Mouse (Mus musculus) urinary bladder, postnatal 10 days (tissue): Measurements from ENCODE around the gene Plin2.
"Not testable (repeated sequence)": the region's sequence is repeated elsewhere in the genome, so short reads cannot be mapped to it uniquely, and the experiment has no call there.

Source experiments
- DNase-seq: peaks from one replicate; pipeline ENCODE4 v3.0.0; 2022; ENCODE audit warnings: low spot score

Plin2 gene

DNA sequence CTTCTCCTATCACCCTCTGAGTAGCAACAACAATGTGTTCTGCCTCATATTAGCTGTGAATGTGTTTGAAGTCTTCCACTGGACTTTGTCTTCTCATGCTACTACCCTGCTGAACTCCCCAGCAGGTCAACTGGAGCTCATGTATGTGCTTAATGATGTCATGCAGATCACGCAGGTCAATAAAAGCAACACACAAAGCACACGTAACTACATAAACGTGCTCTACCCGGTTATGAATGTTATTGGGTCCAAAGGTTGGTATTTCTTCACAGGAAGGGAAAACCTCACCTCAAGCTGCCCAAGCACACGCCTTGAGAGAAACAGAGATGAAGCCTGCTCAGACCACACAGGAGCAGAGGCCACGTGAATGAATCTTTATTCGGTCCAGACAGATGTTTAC, 43.4 kb downstream of the Plin2 start:
- DNase-seq: not testable (repeated sequence)

DNA sequence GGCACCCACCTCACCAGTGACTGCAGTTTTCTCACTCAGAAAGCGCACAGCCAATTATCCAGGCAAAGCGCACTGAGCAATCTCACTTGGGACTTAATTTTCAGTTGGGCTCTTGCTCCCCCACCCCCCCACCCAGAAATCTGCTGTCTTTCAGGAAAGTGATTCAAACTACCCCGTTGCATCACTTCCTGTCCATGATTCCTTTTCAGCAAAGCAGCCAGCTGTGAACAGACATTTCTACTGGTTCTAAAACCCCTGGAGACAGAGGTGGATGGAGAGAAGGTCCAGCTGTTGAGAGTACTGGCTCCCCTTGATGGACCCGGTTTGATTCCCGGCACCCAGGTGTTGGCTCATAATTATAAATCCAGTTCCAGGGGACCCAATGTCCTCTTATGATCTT, 44.4 kb downstream of the Plin2 start:
- no peak for DNase-seq

DNA sequence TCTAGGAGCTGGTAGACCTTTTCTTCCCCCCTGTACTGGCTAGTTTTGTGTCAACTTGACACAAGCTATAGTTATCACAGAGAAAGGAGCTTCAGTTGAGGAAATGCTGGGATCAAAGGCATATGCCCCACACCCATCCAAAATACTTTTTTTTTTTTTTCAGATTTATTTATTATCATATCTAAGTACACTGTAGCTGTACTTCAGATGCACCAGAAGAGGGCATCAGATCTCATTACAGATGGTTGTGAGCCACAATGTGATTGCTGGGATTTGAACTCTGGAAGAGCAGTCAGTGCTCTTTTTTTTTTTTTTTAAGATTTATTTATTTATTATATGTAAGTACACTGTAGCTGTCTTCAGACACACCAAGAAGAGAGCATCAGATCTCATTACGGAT, 47.3 kb downstream of the Plin2 start:
- not testable (repeated sequence) for DNase-seq

DNA sequence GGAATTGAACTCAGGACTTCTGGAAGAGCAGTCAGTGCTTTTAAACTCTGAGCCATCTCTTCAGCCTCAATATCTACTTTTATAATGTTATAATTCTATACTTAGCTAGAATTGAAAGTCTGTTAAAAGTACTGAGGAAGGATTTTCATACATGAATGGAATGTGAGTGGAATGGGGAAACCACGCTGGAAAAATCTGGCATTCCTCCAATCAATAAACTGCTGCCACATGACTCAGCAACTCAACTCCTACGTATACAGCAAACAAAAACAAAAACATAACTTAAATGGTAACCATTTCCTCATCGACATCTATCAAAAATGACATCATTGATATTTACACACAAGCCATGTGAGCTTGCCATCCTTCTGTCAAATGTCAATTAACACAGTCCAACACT, 47.7 kb downstream of the Plin2 start:
- DNase-seq: no peak

DNA sequence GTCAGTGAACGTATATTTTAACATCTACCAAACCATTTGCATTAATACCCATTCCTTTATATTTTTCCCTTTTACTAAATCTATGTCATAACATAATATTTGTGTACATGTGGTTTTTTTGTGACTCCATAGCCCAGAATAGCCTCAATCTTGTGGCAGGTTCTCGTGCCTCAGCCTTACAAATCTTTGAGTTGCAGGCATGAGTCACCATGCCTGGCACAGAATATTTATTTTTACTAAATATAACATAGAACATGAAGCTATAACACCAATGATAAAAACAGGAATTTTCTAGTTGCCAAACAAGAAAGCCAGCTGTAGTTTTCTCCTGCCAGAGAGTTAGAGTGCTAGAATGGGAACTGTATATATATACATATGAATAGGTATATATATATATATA, 49.4 kb downstream of the Plin2 start:
- DNase-seq: no peak

DNA sequence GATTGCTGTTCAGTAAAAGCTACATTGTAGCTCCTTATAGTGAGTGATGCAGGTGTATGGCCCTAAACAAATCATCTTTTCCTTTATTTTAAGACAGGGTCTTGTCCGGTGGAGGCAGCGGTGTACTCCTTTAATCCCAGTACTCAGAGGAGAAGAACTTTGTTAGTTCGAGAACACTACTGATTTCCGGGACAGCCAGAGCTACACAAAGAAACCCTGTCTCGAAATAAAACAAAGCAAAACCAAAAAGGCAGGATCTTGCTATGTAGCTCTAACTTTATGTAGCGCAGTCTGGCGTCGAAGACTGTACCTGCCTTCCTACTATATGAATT, 57.6 kb downstream of the Plin2 start:
- no peak for DNase-seq

DNA sequence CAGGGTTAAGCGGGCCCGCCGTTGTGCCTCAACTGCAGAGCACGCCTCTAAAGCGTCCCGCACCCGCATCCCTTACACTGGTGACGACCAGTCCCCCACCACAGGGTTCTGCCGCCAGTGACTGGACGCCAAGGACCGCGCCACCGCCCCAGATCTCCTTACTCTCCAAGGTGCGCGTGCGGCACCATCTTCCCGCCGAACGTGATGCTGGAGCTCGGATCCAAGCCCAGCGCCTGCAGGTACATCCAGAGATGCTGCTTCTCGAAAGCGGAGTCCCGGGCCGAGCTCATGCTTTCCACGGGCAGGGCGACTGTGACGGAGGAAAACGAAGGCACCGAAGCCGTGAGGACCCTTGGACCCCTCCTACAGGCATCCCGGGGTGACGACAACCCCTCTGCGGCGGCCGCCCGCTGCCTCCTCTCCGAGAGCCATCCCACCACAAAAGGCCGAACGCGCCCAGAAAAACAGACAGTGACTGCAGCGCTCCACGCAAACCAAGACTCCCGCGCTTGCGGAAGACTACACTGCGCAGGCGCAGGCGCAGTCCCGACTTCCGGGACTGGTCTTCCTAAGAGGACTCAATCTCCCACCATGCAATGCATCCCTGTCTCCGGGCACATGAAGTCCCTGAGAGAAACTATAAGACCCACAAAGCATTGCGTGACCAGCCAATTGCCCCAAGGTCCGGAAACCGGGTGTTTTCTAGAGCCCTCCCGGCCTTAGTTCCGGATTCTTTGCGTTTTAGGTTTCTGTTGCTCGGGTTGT, 58.2 kb downstream of the Plin2 start, which contains the start of gene Haus6:
TSS of gene Haus6 (minus strand) at position 532 of the 765 bp plus-strand sequence.
- DNase-seq: peak; percentile 36
